Mouse (Mus musculus): ENCODE results near the gene Rack1. TPM values are rescaled to one million over a fixed set of nuclear protein-coding genes. Genes with fewer than 3 reads are reported as not detected.

Rack1 gene
- polyA plus RNA-seq, 1 experiment from 2014 or later, result 434 TPM

DNA sequence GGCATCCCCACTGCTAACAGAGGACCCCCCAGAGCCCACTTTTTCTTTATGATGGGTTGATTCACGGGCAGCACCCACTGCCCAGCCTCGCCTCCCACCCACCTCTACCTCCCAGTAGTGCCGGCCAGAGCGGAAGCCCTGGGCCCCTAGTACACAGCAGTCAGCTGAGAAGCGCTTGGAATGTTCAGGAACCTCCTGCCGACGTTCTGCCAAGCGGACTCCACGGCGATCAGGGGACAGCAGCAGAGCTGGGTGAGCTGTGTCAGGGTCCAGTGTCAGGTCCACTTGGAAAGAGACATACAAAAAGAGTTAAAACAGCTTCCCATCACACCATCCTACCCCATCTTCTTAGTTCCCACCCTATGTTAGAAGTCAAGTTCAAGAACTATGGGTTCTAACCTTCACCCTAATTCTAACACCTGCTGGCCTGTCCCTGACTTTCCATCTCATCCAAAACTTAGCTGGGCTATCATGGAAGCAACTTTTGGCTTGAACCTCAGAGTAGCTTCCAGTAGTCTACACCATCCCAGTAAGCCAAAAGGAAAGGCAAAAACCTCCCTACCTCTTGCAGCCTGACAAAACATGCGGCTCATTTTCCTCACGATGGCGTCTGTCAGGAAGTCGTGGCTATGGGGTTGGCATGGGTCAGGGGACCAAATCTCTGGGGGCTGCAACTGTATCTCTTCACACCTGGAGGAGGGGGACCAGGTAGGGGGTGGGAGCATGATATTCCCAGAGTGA lies 7.6 kb downstream of the Rack1 start:
- DNase-seq (ENCODE audit: low spot score) (no peak), ATAC-seq (no peak)
- no peaks in the 10 kb centered on the region for H3K9me3 ChIP-seq (ENCODE audit: low read length)
- no peak overlapping the region for H3K4me3 ChIP-seq (ENCODE audit: low read depth, low read length)
- TF ChIP-seq CTCF (IDR thresholded peaks at IDR 0.05), result no peak
- TF ChIP-seq EP300 (IDR thresholded peaks at IDR 0.05), result no peak
- H3K4me1 ChIP-seq (ENCODE audit: insufficient read depth, low read depth, low read length), result no peaks in the 10 kb centered on the region
- no peak overlapping the region for H3K4me2 ChIP-seq (replicated peaks; ENCODE audit: low read depth, low read length)
- no peak overlapping the region for H3K27ac ChIP-seq (ENCODE audit: low read length)
- H3K36me3 ChIP-seq (ENCODE audit: insufficient read depth, low read length), result peaks cover 53% of the 10 kb centered on the region
- no peaks in the 10 kb centered on the region for H3K27me3 ChIP-seq (replicated peaks; ENCODE audit: insufficient read depth, low read length)
- WGBS, result 47% methylated on average over 14 of the region's 14 CpGs
- no peak overlapping the region for H3K9ac ChIP-seq (replicated peaks; ENCODE audit: low read depth)

DNA sequence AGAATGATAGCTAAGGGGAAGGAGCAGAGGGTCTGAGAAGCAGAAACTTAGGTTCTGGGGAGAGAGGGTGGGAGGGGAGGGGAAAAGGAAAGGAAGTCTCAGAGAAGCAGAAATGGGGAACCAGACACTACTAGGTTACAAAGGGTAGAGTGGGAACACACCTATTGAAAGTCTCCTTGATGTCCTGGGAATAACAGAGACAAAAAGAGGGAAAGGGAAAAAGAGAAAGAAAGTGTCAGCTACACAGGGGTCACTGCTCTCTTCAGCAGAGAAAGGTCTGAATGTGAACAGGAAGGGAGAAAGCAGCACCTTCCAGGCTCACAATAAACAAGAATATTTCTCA lies 8.1 kb downstream of the Rack1 start:
- DNase-seq (ENCODE audit: low spot score), result no peak
- no peaks in the 10 kb centered on the region for H3K27me3 ChIP-seq (replicated peaks; ENCODE audit: insufficient read depth, low read length)
- no peak overlapping the region for H3K4me3 ChIP-seq (ENCODE audit: low read depth, low read length)
- no peak overlapping the region for H3K27ac ChIP-seq (ENCODE audit: low read length)
- no peak for TF ChIP-seq CTCF (IDR thresholded peaks at IDR 0.05)
- no peak for TF ChIP-seq EP300 (IDR thresholded peaks at IDR 0.05)
- H3K4me1 ChIP-seq (ENCODE audit: insufficient read depth, low read depth, low read length), result no peaks in the 10 kb centered on the region
- H3K4me2 ChIP-seq (replicated peaks; ENCODE audit: low read depth, low read length), result no peak overlapping the region
- H3K9ac ChIP-seq (replicated peaks; ENCODE audit: low read depth), result no peak overlapping the region
- no peak for ATAC-seq
- peaks cover 48% of the 10 kb centered on the region for H3K36me3 ChIP-seq (ENCODE audit: insufficient read depth, low read length)
- no peaks in the 10 kb centered on the region for H3K9me3 ChIP-seq (ENCODE audit: low read length)

GRCm38 (mm10) chr11:48808737-48809433 lies 8.8 kb downstream of the Rack1 start:
- Histone ChIP-seq H3K9me3 (ENCODE audit: low read length) (no peaks in the 10 kb centered on the region), H3K4me2 (replicated peaks; ENCODE audit: low read depth, low read length) (no peak overlapping the region), H3K4me1 (ENCODE audit: insufficient read depth, low read depth, low read length) (no peaks in the 10 kb centered on the region), H3K27ac (ENCODE audit: low read length) (no peak overlapping the region), H3K9ac (replicated peaks; ENCODE audit: low read depth) (no peak overlapping the region), H3K4me3 (ENCODE audit: low read depth, low read length) (no peak overlapping the region), H3K36me3 (ENCODE audit: insufficient read depth, low read length) (peaks cover 43% of the 10 kb centered on the region), H3K27me3 (replicated peaks; ENCODE audit: insufficient read depth, low read length) (no peaks in the 10 kb centered on the region)
- 60% methylated on average over 16 of the region's 16 CpGs for WGBS
- ATAC-seq (0 out of 2 replicates have a peak, but pooled peaks have one; percentile 12), DNase-seq (ENCODE audit: low spot score) (no peak)
- TF ChIP-seq EP300 (IDR thresholded peaks at IDR 0.05), result no peak

GRCm38 (mm10) chr11:48809434-48809830 lies 9.3 kb downstream of the Rack1 start:
- DNase-seq (ENCODE audit: low spot score), result no peak
- WGBS, result 45% methylated on average over 4 of the region's 4 CpGs
- H3K4me1 ChIP-seq (ENCODE audit: insufficient read depth, low read depth, low read length), result no peaks in the 10 kb centered on the region
- H3K36me3 ChIP-seq (ENCODE audit: insufficient read depth, low read length), result peaks cover 37% of the 10 kb centered on the region
- H3K9me3 ChIP-seq (ENCODE audit: low read length), result no peaks in the 10 kb centered on the region
- H3K4me2 ChIP-seq (replicated peaks; ENCODE audit: low read depth, low read length), result no peak overlapping the region
- H3K27me3 ChIP-seq (replicated peaks; ENCODE audit: insufficient read depth, low read length), result no peaks in the 10 kb centered on the region
- no peak for ATAC-seq
- H3K27ac ChIP-seq (ENCODE audit: low read length), result no peak overlapping the region
- TF ChIP-seq CTCF (IDR thresholded peaks at IDR 0.05), result no peak
- TF ChIP-seq EP300 (IDR thresholded peaks at IDR 0.05), result no peak
- no peak overlapping the region for H3K9ac ChIP-seq (replicated peaks; ENCODE audit: low read depth)
- no peak overlapping the region for H3K4me3 ChIP-seq (ENCODE audit: low read depth, low read length)

- Histone ChIP-seq H3K4me2 (replicated peaks; ENCODE audit: low read depth, low read length) (no peak overlapping the region), H3K27me3 (replicated peaks; ENCODE audit: insufficient read depth, low read length) (no peaks in the 10 kb centered on the region), H3K36me3 (ENCODE audit: insufficient read depth, low read length) (peaks cover 30% of the 10 kb centered on the region), H3K4me3 (ENCODE audit: low read depth, low read length) (no peak overlapping the region), H3K9ac (replicated peaks; ENCODE audit: low read depth) (no peak overlapping the region), H3K27ac (ENCODE audit: low read length) (no peak overlapping the region), H3K9me3 (ENCODE audit: low read length) (no peaks in the 10 kb centered on the region), H3K4me1 (ENCODE audit: insufficient read depth, low read depth, low read length) (0 out of 2 replicates have a peak, but pooled peaks cover 3% of the 10 kb centered on the region)
- no peak for ATAC-seq
- TF ChIP-seq EP300 (IDR thresholded peaks at IDR 0.05) (no peak), CTCF (IDR thresholded peaks at IDR 0.05) (no peak)
- DNase-seq (ENCODE audit: low spot score), result no peak
- 66% methylated on average over 2 of the region's 2 CpGs for WGBS
These were observed 10.0 kb downstream of the Rack1 start for GRCm38 (mm10) chr11:48810142-48810541.

- Histone ChIP-seq H3K27me3 (replicated peaks; ENCODE audit: insufficient read depth, low read length) (no peaks in the 10 kb centered on the region), H3K4me2 (replicated peaks; ENCODE audit: low read depth, low read length) (no peak overlapping the region), H3K9ac (replicated peaks; ENCODE audit: low read depth) (no peak overlapping the region), H3K4me3 (ENCODE audit: low read depth, low read length) (no peak overlapping the region), H3K27ac (ENCODE audit: low read length) (no peak overlapping the region), H3K36me3 (ENCODE audit: insufficient read depth, low read length) (0 out of 2 replicates have a peak, but pooled peaks cover 6% of the 10 kb centered on the region), H3K9me3 (ENCODE audit: low read length) (no peaks in the 10 kb centered on the region), H3K4me1 (ENCODE audit: insufficient read depth, low read depth, low read length) (peaks cover 6% of the 10 kb centered on the region; the same call in 1 of the 2 replicates)
- DNase-seq (ENCODE audit: low spot score) (no peak), ATAC-seq (no peak)
- TF ChIP-seq CTCF (IDR thresholded peaks at IDR 0.05) (no peak), EP300 (IDR thresholded peaks at IDR 0.05) (no peak)
These were observed 13.7 kb downstream of the Rack1 start for GRCm38 (mm10) chr11:48813782-48814181.

Measured in lung, postnatal 0 days (tissue).